Comparison of ENCODE assay signal across 10 mouse cellular contexts in genomic region chr12:90997539-90997938, GRCm38 (mm10).
"Had no signal": no experiment of that assay in that cellular context is flagged by ENCODE, and none has a peak within 500 bp of the region (broad histone marks: within the 10 kb centered on the region; RNA-seq: fewer than 3 reads in every experiment).

No protein-coding gene starts in this region.

- DNase-seq: kidney, adult 18-20 months; kidney, postnatal 10 days; kidney, postnatal 4 days; liver; liver, embryonic 13.5 days; liver, postnatal 0 days; lung, postnatal 14 days; thymus, adult 2 months; thymus, postnatal 25 days had no signal

- ATAC-seq: liver, postnatal 0 days; midbrain, embryonic 15.5 days had no signal
